Mouse (Mus musculus) small intestine, adult 2 months (tissue): ENCODE measurements at regions not wholly inside any gene's neighbourhood (a gene's known extent, or its start where the extent isn't known, plus 50 kb on each side); places are given as distances from the start of the nearest gene placed in this dataset.

ENCODE experiments used
- H3K27ac ChIP-seq: fragments of 200-500 bp; 2 replicates; pipeline ENCODE4 v1.5.1; 2012; ENCODE audit warnings: low read depth, low read length, control low read depth, inconsistent platforms; ENCODE audit not compliant: insufficient read depth
- H3K27me3 ChIP-seq: fragments of 200-500 bp; 2 replicates; pipeline ENCODE4 v1.6.1; 2012; ENCODE audit warnings: mild to moderate bottlenecking, moderate library complexity, low read length, inconsistent platforms; ENCODE audit not compliant: control insufficient read depth, insufficient read depth
- H3K36me3 ChIP-seq: fragments of 200-500 bp; 2 replicates; pipeline ENCODE4 v1.6.1; 2012; ENCODE audit warnings: mild to moderate bottlenecking, low read length, control low read depth, inconsistent platforms; ENCODE audit not compliant: control insufficient read depth, insufficient read depth
- H3K4me1 ChIP-seq: fragments of 200-500 bp; 2 replicates; pipeline ENCODE4 v1.6.1; 2012; ENCODE audit warnings: low read length, inconsistent platforms, mixed read lengths; ENCODE audit not compliant: control insufficient read depth, insufficient read depth, insufficient read length
- H3K4me3 ChIP-seq: fragments of 200-500 bp; 2 replicates; pipeline ENCODE4 v1.5.1; 2012; ENCODE audit warnings: low read depth, mild to moderate bottlenecking, control low read depth, inconsistent platforms, low read length, moderate library complexity
- CTCF ChIP-seq: fragments of 200-500 bp; IDR thresholded peaks from 2 replicates; pipeline ENCODE4 v1.5.1; 2012; ENCODE audit warnings: low read depth, mild to moderate bottlenecking, control low read depth, inconsistent platforms, low read length, moderate library complexity, mixed read lengths; ENCODE audit not compliant: insufficient replicate concordance, insufficient read length; ENCODE audit errors: extremely low read depth
- POLR2A ChIP-seq: fragments of 200-500 bp; IDR thresholded peaks from 2 replicates; pipeline ENCODE4 v1.6.1; 2012; ENCODE audit warnings: low read depth, mild to moderate bottlenecking, control low read depth, inconsistent platforms, low read length, moderate library complexity
- WGBS: fragments of 180-500 bp; shearing (Covaris S2); methylation state at CpG from one replicate; pipeline ENCODE4 v1.1.7; 2018; 5-methylcytosine and 5-hydroxymethylcytosine counted together

GRCm38 (mm10) chr5:38967010-38967409, 90.4 kb upstream of the Clnk start:
- TF ChIP-seq POLR2A (no peak), CTCF (no peak)
- WGBS, result 28% methylated on average over 1 of the region's 1 CpGs
- no peak overlapping the region for H3K4me3 ChIP-seq
- H3K27me3 ChIP-seq, result no peaks in the 10 kb centered on the region
- no peaks in the 10 kb centered on the region for H3K4me1 ChIP-seq
- H3K27ac ChIP-seq, result no peak overlapping the region
- H3K36me3 ChIP-seq, result no peaks in the 10 kb centered on the region

- Histone ChIP-seq H3K36me3 (no peaks in the 10 kb centered on the region), H3K27me3 (no peaks in the 10 kb centered on the region), H3K27ac (no peak overlapping the region), H3K4me1 (no peaks in the 10 kb centered on the region), H3K4me3 (no peak overlapping the region)
- no peak for TF ChIP-seq POLR2A
- no peak for TF ChIP-seq CTCF
Observed at GRCm38 (mm10) chr5:38964445-38964844, 87.8 kb upstream of the Clnk start.

GRCm38 (mm10) chr5:38950520-38951288, 74.1 kb upstream of the Clnk start:
- WGBS, result 68% methylated on average over 9 of the region's 9 CpGs

GRCm38 (mm10) chr5:38945903-38946686, 69.5 kb upstream of the Clnk start:
- TF ChIP-seq POLR2A (no peak), CTCF (no peak)
- Histone ChIP-seq H3K4me3 (no peak overlapping the region), H3K4me1 (no peaks in the 10 kb centered on the region), H3K27me3 (no peaks in the 10 kb centered on the region), H3K27ac (no peak overlapping the region), H3K36me3 (no peaks in the 10 kb centered on the region)
- WGBS, result 81% methylated on average over 5 of the region's 5 CpGs

More at GRCm38 (mm10) chr5:38950520-38951288, 74.1 kb upstream of the Clnk start:
- Histone ChIP-seq H3K27me3 (no peaks in the 10 kb centered on the region), H3K36me3 (no peaks in the 10 kb centered on the region), H3K27ac (no peak overlapping the region), H3K4me1 (no peaks in the 10 kb centered on the region), H3K4me3 (no peak overlapping the region)
- TF ChIP-seq POLR2A, result no peak
- no peak for TF ChIP-seq CTCF

GRCm38 (mm10) chr5:38932382-38933079, 55.9 kb upstream of the Clnk start:
- no peak for TF ChIP-seq CTCF
- TF ChIP-seq POLR2A, result no peak
- 50% methylated on average over 7 of the region's 7 CpGs for WGBS
- H3K27me3 ChIP-seq, result no peaks in the 10 kb centered on the region
- no peaks in the 10 kb centered on the region for H3K4me1 ChIP-seq
- H3K4me3 ChIP-seq, result no peak overlapping the region
- no peaks in the 10 kb centered on the region for H3K36me3 ChIP-seq
- no peak overlapping the region for H3K27ac ChIP-seq

- H3K27me3 ChIP-seq, result no peaks in the 10 kb centered on the region
- no peaks in the 10 kb centered on the region for H3K4me1 ChIP-seq
- H3K36me3 ChIP-seq, result no peaks in the 10 kb centered on the region
- no peak for TF ChIP-seq CTCF
- TF ChIP-seq POLR2A, result no peak
- H3K27ac ChIP-seq, result no peak overlapping the region
- 78% methylated on average over 3 of the region's 3 CpGs for WGBS
- H3K4me3 ChIP-seq, result no peak overlapping the region
Observed at GRCm38 (mm10) chr5:38927051-38927450, 50.4 kb upstream of the Clnk start.
